Mouse (Mus musculus) hindbrain, embryonic 16.5 days (tissue): ENCODE data around the gene Slc27a1. TPM values are rescaled to one million over a fixed set of nuclear protein-coding genes. Genes with fewer than 3 reads are reported as not detected.

ENCODE experiments used
- ATAC-seq: fragments of 200-750 bp; cut with Nextera tagmentation; 2 replicates; pipeline ENCODE4 v1.8.0; 2017; ENCODE audit warnings: moderate TSS enrichment, moderate library complexity
- H3K27ac ChIP-seq: fragments of 300-500 bp; sonication (generic); 2 replicates; pipeline ENCODE4 v1.5.1; 2014; ENCODE audit warnings: low read depth, mild to moderate bottlenecking, control low read depth, low read length, moderate library complexity
- H3K27me3 ChIP-seq: fragments of 300-500 bp; sonication (generic); replicated peaks from 2 replicates; pipeline ENCODE4 v1.6.1; 2014; ENCODE audit warnings: low read length; ENCODE audit not compliant: control insufficient read depth, insufficient read depth
- H3K36me3 ChIP-seq: fragments of 300-500 bp; sonication (generic); 2 replicates; pipeline ENCODE4 v1.6.1; 2014; ENCODE audit warnings: mild to moderate bottlenecking, low read length, moderate library complexity, mixed read lengths; ENCODE audit not compliant: control insufficient read depth, insufficient read depth
- H3K4me1 ChIP-seq: fragments of 300-500 bp; sonication (generic); 2 replicates; pipeline ENCODE4 v1.6.1; 2014; ENCODE audit warnings: low read depth, low read length; ENCODE audit not compliant: control insufficient read depth, insufficient read depth
- H3K4me2 ChIP-seq: fragments of 300-500 bp; sonication (generic); 2 replicates; pipeline ENCODE4 v1.6.1; 2014; ENCODE audit warnings: mild to moderate bottlenecking, low read length, control low read depth, moderate library complexity
- H3K4me3 ChIP-seq: fragments of 300-500 bp; sonication (generic); 2 replicates; pipeline ENCODE4 v1.5.1; 2014; ENCODE audit warnings: mild to moderate bottlenecking, low read length, control low read depth, moderate library complexity
- H3K9ac ChIP-seq: fragments of 300-500 bp; sonication (generic); 2 replicates; pipeline ENCODE4 v1.6.1; 2014; ENCODE audit warnings: low read depth, mild to moderate bottlenecking, control low read depth, low read length, moderate library complexity
- H3K9me3 ChIP-seq: fragments of 300-500 bp; sonication (generic); 2 replicates; pipeline ENCODE4 v1.6.1; 2014; ENCODE audit warnings: mild to moderate bottlenecking, low read length, moderate library complexity; ENCODE audit not compliant: control insufficient read depth
- WGBS: fragments of 180-500 bp; shearing (Covaris S2); extraction: QIAGEN DNeasy Blood & Tissue Kit; methylation state at CpG from one replicate; pipeline ENCODE4 v1.1.7; 2014; 5-methylcytosine and 5-hydroxymethylcytosine counted together
- polyA plus RNA-seq: library from polyadenylated mRNA; unstranded; fragments of >200 nt; fragmentation: Nextera tagmentation; extraction: Ambion mirVana; gene quantifications from 2 replicates; pipeline ENCODE4 v1.2.1, GENCODE M21; 2015

The Slc27a1 gene
- polyA plus RNA-seq, 1 experiment from 2014 or later: 107 TPM

- no peak overlapping the region for H3K4me2 ChIP-seq
- H3K9me3 ChIP-seq: no peaks in the 10 kb centered on the region
- H3K9ac ChIP-seq: no peak overlapping the region
- ATAC-seq: no peak
- H3K4me1 ChIP-seq: peaks cover 18% of the 10 kb centered on the region
- H3K4me3 ChIP-seq: no peak overlapping the region
- no peak overlapping the region for H3K27ac ChIP-seq
- WGBS: 91% methylated on average over 5 of the region's 5 CpGs
- peaks cover 16% of the 10 kb centered on the region for H3K27me3 ChIP-seq
- peaks cover 3% of the 10 kb centered on the region; the same call in 1 of the 2 replicates for H3K36me3 ChIP-seq
Observed at GRCm38 (mm10) chr8:71598841-71599240, 30.2 kb downstream of the Slc27a1 start.

- WGBS: 4% methylated on average over 56 of the region's 65 CpGs
Observed at GRCm38 (mm10) chr8:71601939-71602665, 33.4 kb downstream of the Slc27a1 start.

GRCm38 (mm10) chr8:71602666-71603334 lies 34.1 kb downstream of the Slc27a1 start:
- peak; percentile 74 for ATAC-seq
- WGBS: 2% methylated on average over 32 of the region's 32 CpGs

More at GRCm38 (mm10) chr8:71601939-71602665, 33.4 kb downstream of the Slc27a1 start:
- peak overlapping the region; percentile 38 for H3K4me3 ChIP-seq
- H3K27me3 ChIP-seq: peaks cover 18% of the 10 kb centered on the region
- H3K9me3 ChIP-seq: no peaks in the 10 kb centered on the region
- H3K9ac ChIP-seq: peak overlapping the region; percentile 57
- H3K4me1 ChIP-seq: peaks cover 9% of the 10 kb centered on the region
- peak overlapping the region; percentile 7; the same call in 1 of the 2 replicates for H3K27ac ChIP-seq
- peak overlapping the region; percentile 59 for H3K4me2 ChIP-seq
- H3K36me3 ChIP-seq: no peaks in the 10 kb centered on the region
- ATAC-seq: no peak; the same call in 1 of the 2 replicates

GRCm38 (mm10) chr8:71604021-71604420 lies 35.3 kb downstream of the Slc27a1 start:
- H3K36me3 ChIP-seq: no peaks in the 10 kb centered on the region
- H3K4me1 ChIP-seq: peaks cover 9% of the 10 kb centered on the region
- 55% methylated on average over 7 of the region's 7 CpGs for WGBS
- ATAC-seq: no peak
- no peak overlapping the region for H3K9ac ChIP-seq
- H3K4me3 ChIP-seq: no peak overlapping the region
- H3K9me3 ChIP-seq: no peaks in the 10 kb centered on the region
- H3K4me2 ChIP-seq: no peak overlapping the region
- H3K27me3 ChIP-seq: peaks cover 18% of the 10 kb centered on the region
- no peak overlapping the region for H3K27ac ChIP-seq

More at GRCm38 (mm10) chr8:71602666-71603334, 34.1 kb downstream of the Slc27a1 start:
- peaks cover 18% of the 10 kb centered on the region for H3K27me3 ChIP-seq
- H3K4me3 ChIP-seq: peak overlapping the region; percentile 38
- peak overlapping the region; percentile 57 for H3K9ac ChIP-seq
- H3K36me3 ChIP-seq: no peaks in the 10 kb centered on the region
- H3K4me1 ChIP-seq: peaks cover 9% of the 10 kb centered on the region
- H3K4me2 ChIP-seq: peak overlapping the region; percentile 59
- no peaks in the 10 kb centered on the region for H3K9me3 ChIP-seq
- H3K27ac ChIP-seq: peak overlapping the region; percentile 7; the same call in 1 of the 2 replicates

GRCm38 (mm10) chr8:71610822-71611651 lies 42.4 kb downstream of the Slc27a1 start, which contains the start of gene Colgalt1:
Gene Colgalt1 (plus strand): TSS chr8:71610998.
- H3K36me3 ChIP-seq: peaks cover 12% of the 10 kb centered on the region; the same call in 1 of the 2 replicates
- no peaks in the 10 kb centered on the region for H3K9me3 ChIP-seq
- peak within 1 kb of the TSS; percentile 87 for H3K4me3 ChIP-seq
- H3K27ac ChIP-seq: peak within 1 kb of the TSS; percentile 92
- H3K4me2 ChIP-seq: peak within 1 kb of the TSS; percentile 89
- no peaks in the 10 kb centered on the region for H3K27me3 ChIP-seq
- H3K9ac ChIP-seq: peak within 1 kb of the TSS; percentile 89
- peak; percentile 99 for ATAC-seq
- under 1% methylated on average over 64 of the region's 82 CpGs for WGBS
- peaks cover 12% of the 10 kb centered on the region for H3K4me1 ChIP-seq

- ATAC-seq: no peak
- no peak overlapping the region for H3K27ac ChIP-seq
- H3K27me3 ChIP-seq: no peaks in the 10 kb centered on the region
- WGBS: 29% methylated on average over 5 of the region's 5 CpGs
- H3K4me1 ChIP-seq: peaks cover 12% of the 10 kb centered on the region
- H3K36me3 ChIP-seq: peaks cover 19% of the 10 kb centered on the region
- H3K4me3 ChIP-seq: peak overlapping the region; percentile 87
- no peaks in the 10 kb centered on the region for H3K9me3 ChIP-seq
- H3K9ac ChIP-seq: peak overlapping the region; percentile 89
- H3K4me2 ChIP-seq: peak overlapping the region; percentile 89
Observed at GRCm38 (mm10) chr8:71612141-71612540, 43.5 kb downstream of the Slc27a1 start.

- Histone ChIP-seq H3K9me3 (no peaks in the 10 kb centered on the region), H3K9ac (no peak overlapping the region), H3K36me3 (peaks cover 32% of the 10 kb centered on the region)
Observed at GRCm38 (mm10) chr8:71613418-71613817, 44.7 kb downstream of the Slc27a1 start.

GRCm38 (mm10) chr8:71619786-71620185 lies 51.1 kb downstream of the Slc27a1 start:
- H3K27me3 ChIP-seq: no peaks in the 10 kb centered on the region
- ATAC-seq: no peak
- no peak overlapping the region for H3K27ac ChIP-seq
- H3K4me3 ChIP-seq: no peak overlapping the region
- H3K36me3 ChIP-seq: peaks cover 76% of the 10 kb centered on the region
- no peak overlapping the region for H3K4me2 ChIP-seq
- WGBS: 91% methylated on average over 2 of the region's 2 CpGs
- H3K9me3 ChIP-seq: no peaks in the 10 kb centered on the region
- no peak overlapping the region for H3K9ac ChIP-seq
- H3K4me1 ChIP-seq: no peaks in the 10 kb centered on the region

More at GRCm38 (mm10) chr8:71613418-71613817, 44.7 kb downstream of the Slc27a1 start:
- Histone ChIP-seq H3K27ac (no peak overlapping the region), H3K27me3 (no peaks in the 10 kb centered on the region), H3K4me2 (no peak overlapping the region), H3K4me3 (no peak overlapping the region), H3K4me1 (peaks cover 12% of the 10 kb centered on the region)
- 62% methylated on average over 4 of the region's 4 CpGs for WGBS
- ATAC-seq: no peak
